27 mouse cellular contexts compared by ENCODE assay signal in genomic region chr7:66044617-66045016, GRCm38 (mm10). TPM values are rescaled to one million over a fixed set of nuclear protein-coding genes. Genes with fewer than 3 reads are reported as not detected.
DNase-seq lines count a peak whose midpoint lies in the region; ATAC-seq lines count a peak whose summit lies in the region.
"Had no signal": no experiment of that assay in that cellular context is flagged by ENCODE, and none has a peak within 500 bp of the region (broad histone marks: within the 10 kb centered on the region; RNA-seq: fewer than 3 reads in every experiment).

No protein-coding gene starts in this region.

- 35% methylated on average over 9 of the region's 9 CpGs for WGBS in forebrain, embryonic 14.5 days
- 31% methylated on average over 9 of the region's 9 CpGs for WGBS in forebrain, embryonic 12.5 days
- 41% methylated on average over 9 of the region's 9 CpGs for WGBS in midbrain, embryonic 14.5 days
- 26% methylated on average over 9 of the region's 9 CpGs for WGBS in midbrain, embryonic 16.5 days
- WGBS in hindbrain, embryonic 16.5 days, result 25% methylated on average over 9 of the region's 9 CpGs

- no peaks in the 10 kb centered on the region for H3K36me3 ChIP-seq in forebrain, embryonic 14.5 days (ENCODE audit: control insufficient read depth, insufficient read depth, low read length)
- no peaks in the 10 kb centered on the region for H3K36me3 ChIP-seq in forebrain, embryonic 12.5 days (replicated peaks)
- no peaks in the 10 kb centered on the region for H3K36me3 ChIP-seq in midbrain, embryonic 14.5 days (ENCODE audit: control insufficient read depth, insufficient read depth, low read length)
- no peaks in the 10 kb centered on the region for H3K36me3 ChIP-seq in midbrain, embryonic 16.5 days (ENCODE audit: control insufficient read depth, insufficient read depth, low read length)
- H3K36me3 ChIP-seq in hindbrain, embryonic 16.5 days (ENCODE audit: control insufficient read depth, insufficient read depth, low read length), result no peaks in the 10 kb centered on the region

- H3K9me3 ChIP-seq in forebrain, embryonic 14.5 days (replicated peaks; ENCODE audit: control insufficient read depth, low read length), result no peaks in the 10 kb centered on the region
- no peaks in the 10 kb centered on the region for H3K9me3 ChIP-seq in forebrain, embryonic 12.5 days
- H3K9me3 ChIP-seq in midbrain, embryonic 14.5 days (ENCODE audit: control insufficient read depth, low read length), result no peaks in the 10 kb centered on the region
- H3K9me3 ChIP-seq in midbrain, embryonic 16.5 days (replicated peaks; ENCODE audit: control insufficient read depth, low read length, poor library complexity, severe bottlenecking), result no peaks in the 10 kb centered on the region
- H3K9me3 ChIP-seq in hindbrain, embryonic 16.5 days (ENCODE audit: control insufficient read depth, low read length), result no peaks in the 10 kb centered on the region

- DNase-seq in forebrain, embryonic 14.5 days (ENCODE audit: low spot score), result peak; percentile 8
- DNase-seq in midbrain, embryonic 14.5 days, result no peak
- no peak for DNase-seq in left cerebral cortex, postnatal 10 days (ENCODE audit: extremely low spot score in 1 of 2, low spot score in 2 of 2)
- DNase-seq in thymus, postnatal 36 days, result no peak
- DNase-seq: adrenal gland, postnatal 25 days; B cell, adult 2 months; gastrocnemius, postnatal 25 days; heart, adult 2 months; heart, postnatal 36 days; liver; right cerebral cortex, postnatal 14 days had no signal

- H3K27me3 ChIP-seq in forebrain, embryonic 14.5 days (replicated peaks; ENCODE audit: control insufficient read depth, insufficient read depth, low read length), result no peaks in the 10 kb centered on the region
- H3K27me3 ChIP-seq in forebrain, embryonic 12.5 days, result 0 out of 2 replicates have a peak, but pooled peaks cover 11% of the 10 kb centered on the region
- H3K27me3 ChIP-seq in midbrain, embryonic 14.5 days (ENCODE audit: control insufficient read depth, insufficient read depth, low read length), result no peaks in the 10 kb centered on the region
- H3K27me3 ChIP-seq in midbrain, embryonic 16.5 days (ENCODE audit: control insufficient read depth, insufficient read depth, low read depth, low read length), result no peaks in the 10 kb centered on the region
- H3K27me3 ChIP-seq in hindbrain, embryonic 16.5 days (replicated peaks; ENCODE audit: control insufficient read depth, insufficient read depth, low read length), result no peaks in the 10 kb centered on the region; the same call in 1 of the 2 replicates

- H3K4me3 ChIP-seq in forebrain, embryonic 14.5 days (ENCODE audit: low read depth, low read length), result no peak overlapping the region
- no peak overlapping the region for H3K4me3 ChIP-seq in forebrain, embryonic 12.5 days (replicated peaks)
- no peak overlapping the region for H3K4me3 ChIP-seq in midbrain, embryonic 14.5 days (replicated peaks; ENCODE audit: low read depth, low read length)
- H3K4me3 ChIP-seq in midbrain, embryonic 16.5 days (ENCODE audit: low read depth, low read length), result no peak overlapping the region
- no peak overlapping the region for H3K4me3 ChIP-seq in hindbrain, embryonic 16.5 days (ENCODE audit: low read length)
- H3K4me3 ChIP-seq: heart, adult 2 months had no signal

- H3K9ac ChIP-seq in forebrain, embryonic 14.5 days (ENCODE audit: low read length), result no peak overlapping the region
- no peak overlapping the region for H3K9ac ChIP-seq in forebrain, embryonic 12.5 days
- 0 out of 2 replicates have a peak overlapping the region, but pooled peaks have one; percentile 2 for H3K9ac ChIP-seq in midbrain, embryonic 14.5 days (replicated peaks; ENCODE audit: low read length)
- no peak overlapping the region for H3K9ac ChIP-seq in midbrain, embryonic 16.5 days (ENCODE audit: low read depth, low read length)
- H3K9ac ChIP-seq in hindbrain, embryonic 16.5 days (ENCODE audit: low read depth, low read length), result no peak overlapping the region

- no peaks in the 10 kb centered on the region; the same call in 1 of the 2 replicates for H3K4me1 ChIP-seq in forebrain, embryonic 14.5 days (ENCODE audit: control insufficient read depth, insufficient read depth, low read length)
- H3K4me1 ChIP-seq in forebrain, embryonic 12.5 days, result peaks cover 21% of the 10 kb centered on the region
- no peaks in the 10 kb centered on the region for H3K4me1 ChIP-seq in midbrain, embryonic 14.5 days (ENCODE audit: control insufficient read depth, insufficient read depth, low read length)
- H3K4me1 ChIP-seq in midbrain, embryonic 16.5 days (ENCODE audit: control insufficient read depth, insufficient read depth, low read length), result peaks cover 7% of the 10 kb centered on the region
- H3K4me1 ChIP-seq in hindbrain, embryonic 16.5 days (ENCODE audit: control insufficient read depth, insufficient read depth, low read depth, low read length), result peaks cover 22% of the 10 kb centered on the region

- ATAC-seq in forebrain, embryonic 14.5 days, result no peak
- ATAC-seq in forebrain, embryonic 12.5 days (ENCODE audit: low FRiP score), result no peak
- no peak for ATAC-seq in midbrain, embryonic 14.5 days (ENCODE audit: low FRiP score, low TSS enrichment)
- ATAC-seq in midbrain, embryonic 16.5 days, result no peak
- peak; percentile 18; the same call in 1 of the 2 replicates for ATAC-seq in hindbrain, embryonic 16.5 days
- ATAC-seq: lung, postnatal 0 days had no signal

- intact Hi-C loops in left cerebral cortex, postnatal 10 days (cut with DNase I), result no loop called here

- no peak overlapping the region for H3K4me2 ChIP-seq in forebrain, embryonic 14.5 days (ENCODE audit: low read length)
- H3K4me2 ChIP-seq in forebrain, embryonic 12.5 days, result no peak overlapping the region
- H3K4me2 ChIP-seq in midbrain, embryonic 14.5 days (ENCODE audit: low read length), result no peak overlapping the region
- no peak overlapping the region for H3K4me2 ChIP-seq in midbrain, embryonic 16.5 days (ENCODE audit: low read length)
- H3K4me2 ChIP-seq in hindbrain, embryonic 16.5 days (ENCODE audit: low read length), result no peak overlapping the region

- H3K27ac ChIP-seq in forebrain, embryonic 14.5 days (ENCODE audit: low read depth, low read length), result no peak overlapping the region
- H3K27ac ChIP-seq in forebrain, embryonic 12.5 days, result no peak overlapping the region
- no peak overlapping the region for H3K27ac ChIP-seq in midbrain, embryonic 14.5 days (replicated peaks; ENCODE audit: low read depth, low read length)
- no peak overlapping the region for H3K27ac ChIP-seq in midbrain, embryonic 16.5 days (ENCODE audit: low read length)
- no peak overlapping the region for H3K27ac ChIP-seq in hindbrain, embryonic 16.5 days (ENCODE audit: low read depth, low read length)
- H3K27ac ChIP-seq: heart, adult 2 months had no signal

RNA-seq across cellular contexts. Expression of gene Gm45213, which starts 1.2 kb away (rescaled TPM):
- polyA plus RNA-seq in forebrain, embryonic 14.5 days (2014; fragmentation: Nextera tagmentation; extraction: Ambion mirVana), result not detected in 2 replicates
- polyA plus RNA-seq in forebrain, embryonic 12.5 days (2016; fragmentation: Nextera tagmentation; extraction: Ambion mirVana), result not detected in 2 replicates
- polyA plus RNA-seq in midbrain, embryonic 14.5 days (2014; fragmentation: Nextera tagmentation; extraction: Ambion mirVana), result not detected in 2 replicates
- not detected in 2 replicates for polyA plus RNA-seq in midbrain, embryonic 16.5 days (2015; fragmentation: Nextera tagmentation; extraction: Ambion mirVana)
- not detected in 2 replicates for polyA plus RNA-seq in hindbrain, embryonic 16.5 days (2015; fragmentation: Nextera tagmentation; extraction: Ambion mirVana)
- total RNA-seq in left cerebral cortex, postnatal 10 days (2021), result not detected
- total RNA-seq: adrenal gland, postnatal 25 days; common myeloid progenitor, adult 5-6 weeks; gastrocnemius, postnatal 25 days; heart, adult 2 months; heart, postnatal 36 days; layer of hippocampus, adult 18-20 months; layer of hippocampus, postnatal 25 days; left cerebral cortex, postnatal 25 days; neutrophil, adult 5-6 weeks had no signal
- polyA plus RNA-seq: forebrain, embryonic 11.5 days; heart, adult 2 months; heart, embryonic 14.5 days; intestine, embryonic 14.5 days; kidney, embryonic 14.5 days; liver, embryonic 16.5 days; lung, postnatal 0 days; spleen, adult 2 months; stomach, embryonic 14.5 days had no signal

RNA-seq across cellular contexts. Expression of gene Snrpa1, which starts 14.2 kb away (rescaled TPM):
- 151 and 157 TPM in 2 replicates for polyA plus RNA-seq in forebrain, embryonic 14.5 days (2014; fragmentation: Nextera tagmentation; extraction: Ambion mirVana)
- polyA plus RNA-seq in forebrain, embryonic 12.5 days (2016; fragmentation: Nextera tagmentation; extraction: Ambion mirVana), result 227 and 231 TPM in 2 replicates
- 144 and 154 TPM in 2 replicates for polyA plus RNA-seq in midbrain, embryonic 14.5 days (2014; fragmentation: Nextera tagmentation; extraction: Ambion mirVana)
- polyA plus RNA-seq in midbrain, embryonic 16.5 days (2015; fragmentation: Nextera tagmentation; extraction: Ambion mirVana), result 131 and 133 TPM in 2 replicates
- 117 and 122 TPM in 2 replicates for polyA plus RNA-seq in hindbrain, embryonic 16.5 days (2015; fragmentation: Nextera tagmentation; extraction: Ambion mirVana)
- 10 to 100 TPM; 38.7 to 42.6 TPM for total RNA-seq in left cerebral cortex, postnatal 10 days (2021)

RNA-seq across cellular contexts. Expression of gene Selenos, which starts 34.8 kb away (rescaled TPM):
- polyA plus RNA-seq in forebrain, embryonic 14.5 days (2014; fragmentation: Nextera tagmentation; extraction: Ambion mirVana), result 78.6 and 78.8 TPM in 2 replicates
- 63.7 and 64.3 TPM in 2 replicates for polyA plus RNA-seq in forebrain, embryonic 12.5 days (2016; fragmentation: Nextera tagmentation; extraction: Ambion mirVana)
- 78.3 and 79.9 TPM in 2 replicates for polyA plus RNA-seq in midbrain, embryonic 14.5 days (2014; fragmentation: Nextera tagmentation; extraction: Ambion mirVana)
- polyA plus RNA-seq in midbrain, embryonic 16.5 days (2015; fragmentation: Nextera tagmentation; extraction: Ambion mirVana), result 87.3 and 89.6 TPM in 2 replicates
- polyA plus RNA-seq in hindbrain, embryonic 16.5 days (2015; fragmentation: Nextera tagmentation; extraction: Ambion mirVana), result 94.9 and 99.1 TPM in 2 replicates
- total RNA-seq in left cerebral cortex, postnatal 10 days (2021), result 10 to 100 TPM; 50.4 to 50.9 TPM
